Mouse (Mus musculus) limb, embryonic 13.5 days (tissue): ENCODE measurements around the gene Snx30. TPM values are rescaled to one million over a fixed set of nuclear protein-coding genes. Genes with fewer than 3 reads are reported as not detected.
A peak's percentile ranks its signal among the peaks of the same experiment; 100 is the strongest.
"Not testable (repeated sequence)": the region's sequence is repeated elsewhere in the genome, so short reads cannot be mapped to it uniquely, and the experiment has no call there.

Experiments used
- ATAC-seq: fragments of 200-750 bp; cut with Nextera tagmentation; 2 replicates; pipeline ENCODE4 v1.8.0; 2017; ENCODE audit warnings: low read depth, moderate number of reproducible peaks, moderate TSS enrichment; ENCODE audit not compliant: low FRiP score
- H3K27ac ChIP-seq: fragments of 300-500 bp; sonication (generic); 2 replicates; pipeline ENCODE4 v1.5.1; 2015; ENCODE audit warnings: inconsistent platforms, mild to moderate bottlenecking, moderate library complexity
- H3K27me3 ChIP-seq: fragments of 300-500 bp; sonication (generic); 2 replicates; pipeline ENCODE4 v1.6.1; 2015; ENCODE audit warnings: mild to moderate bottlenecking, inconsistent platforms
- H3K36me3 ChIP-seq: fragments of 300-500 bp; sonication (generic); 2 replicates; pipeline ENCODE4 v1.6.1; 2015; ENCODE audit warnings: inconsistent platforms, mild to moderate bottlenecking, moderate library complexity
- H3K4me1 ChIP-seq: fragments of 300-500 bp; sonication (generic); 2 replicates; pipeline ENCODE4 v1.6.1; 2015; ENCODE audit warnings: inconsistent platforms
- H3K4me2 ChIP-seq: fragments of 300-500 bp; sonication (generic); replicated peaks from 2 replicates; pipeline ENCODE4 v1.6.1; 2015; ENCODE audit warnings: inconsistent platforms, mild to moderate bottlenecking, moderate library complexity
- H3K4me3 ChIP-seq: fragments of 300-500 bp; sonication (generic); 2 replicates; pipeline ENCODE4 v1.5.1; 2015; ENCODE audit warnings: moderate library complexity, mild to moderate bottlenecking, inconsistent platforms
- H3K9ac ChIP-seq: fragments of 300-500 bp; sonication (generic); 2 replicates; pipeline ENCODE4 v1.6.1; 2015; ENCODE audit warnings: mild to moderate bottlenecking, inconsistent platforms
- H3K9me3 ChIP-seq: fragments of 300-500 bp; sonication (generic); 2 replicates; pipeline ENCODE4 v1.6.1; 2016; ENCODE audit warnings: inconsistent platforms
- WGBS: fragments of 180-500 bp; shearing (Covaris S2); methylation state at CpG from one replicate; pipeline ENCODE4 v1.1.7; 2015; 5-methylcytosine and 5-hydroxymethylcytosine counted together
- polyA plus RNA-seq: library from polyadenylated mRNA; unstranded; fragments of >200 nt; fragmentation: Nextera tagmentation; extraction: Ambion mirVana; gene quantifications from 2 replicates; pipeline ENCODE4 v1.2.1, GENCODE M21; 2015

Snx30 gene
- polyA plus RNA-seq, 1 experiment from 2014 or later: 11.2 TPM

GRCm38 (mm10) chr4:59777828-59778227 lies 27.8 kb upstream of the Snx30 start:
- H3K27ac ChIP-seq: no peak overlapping the region
- H3K9ac ChIP-seq: no peak overlapping the region
- H3K4me2 ChIP-seq: no peak overlapping the region
- H3K27me3 ChIP-seq: no peaks in the 10 kb centered on the region
- 81% methylated on average over 3 of the region's 3 CpGs for WGBS
- H3K9me3 ChIP-seq: no peaks in the 10 kb centered on the region
- no peak for ATAC-seq
- H3K36me3 ChIP-seq: peaks cover 23% of the 10 kb centered on the region
- no peak overlapping the region for H3K4me3 ChIP-seq
- peaks cover 10% of the 10 kb centered on the region for H3K4me1 ChIP-seq

- no peak overlapping the region for H3K9ac ChIP-seq
- peaks cover 3% of the 10 kb centered on the region; the same call in 1 of the 2 replicates for H3K36me3 ChIP-seq
- no peak overlapping the region for H3K27ac ChIP-seq
- no peaks in the 10 kb centered on the region for H3K9me3 ChIP-seq
- whole genome bisulfite sequencing: 35% methylated on average over 1 of the region's 1 CpGs
- no peak overlapping the region for H3K4me2 ChIP-seq
- ATAC-seq: no peak
- peaks cover 11% of the 10 kb centered on the region for H3K4me1 ChIP-seq
- no peak overlapping the region for H3K4me3 ChIP-seq
- no peaks in the 10 kb centered on the region for H3K27me3 ChIP-seq
Observed at GRCm38 (mm10) chr4:59780568-59780967, 25.1 kb upstream of the Snx30 start.

- Histone ChIP-seq H3K9me3 (no peaks in the 10 kb centered on the region), H3K27ac (peak overlapping the region; percentile 11; the same call in 1 of the 2 replicates)
- no peak; the same call in 1 of the 2 replicates for ATAC-seq
Observed at GRCm38 (mm10) chr4:59782853-59783684, 22.6 kb upstream of the Snx30 start.

GRCm38 (mm10) chr4:59783685-59784279 lies 21.9 kb upstream of the Snx30 start:
- H3K9ac ChIP-seq: peak overlapping the region; percentile 88
- peak overlapping the region; percentile 93 for H3K4me2 ChIP-seq
- no peaks in the 10 kb centered on the region for H3K9me3 ChIP-seq
- 1% methylated on average over 36 of the region's 36 CpGs for WGBS
- peaks cover 3% of the 10 kb centered on the region; the same call in 1 of the 2 replicates for H3K36me3 ChIP-seq
- no peaks in the 10 kb centered on the region for H3K27me3 ChIP-seq
- peak; percentile 96 for ATAC-seq
- H3K4me1 ChIP-seq: peaks cover 11% of the 10 kb centered on the region
- peak overlapping the region; percentile 39; the same call in 1 of the 2 replicates for H3K27ac ChIP-seq
- peak overlapping the region; percentile 64 for H3K4me3 ChIP-seq

More at GRCm38 (mm10) chr4:59782853-59783684, 22.6 kb upstream of the Snx30 start:
- Histone ChIP-seq H3K4me1 (peaks cover 11% of the 10 kb centered on the region), H3K4me3 (peak overlapping the region; percentile 64), H3K4me2 (peak overlapping the region; percentile 93), H3K36me3 (peaks cover 3% of the 10 kb centered on the region; the same call in 1 of the 2 replicates), H3K9ac (peak overlapping the region; percentile 88), H3K27me3 (no peaks in the 10 kb centered on the region)
- WGBS: under 1% methylated on average over 47 of the region's 47 CpGs

- WGBS: 36% methylated on average over 2 of the region's 2 CpGs
- Histone ChIP-seq H3K27me3 (no peaks in the 10 kb centered on the region), H3K27ac (no peak overlapping the region), H3K4me2 (no peak overlapping the region), H3K4me3 (no peak overlapping the region), H3K4me1 (peaks cover 11% of the 10 kb centered on the region), H3K9ac (no peak overlapping the region), H3K36me3 (no peaks in the 10 kb centered on the region), H3K9me3 (no peaks in the 10 kb centered on the region)
- no peak for ATAC-seq
Observed at GRCm38 (mm10) chr4:59785412-59785811, 20.2 kb upstream of the Snx30 start.

GRCm38 (mm10) chr4:59786661-59787060 lies 19.0 kb upstream of the Snx30 start:
- no peak for ATAC-seq
- Histone ChIP-seq H3K36me3 (no peaks in the 10 kb centered on the region), H3K27ac (no peak overlapping the region), H3K27me3 (no peaks in the 10 kb centered on the region), H3K4me1 (peaks cover 8% of the 10 kb centered on the region), H3K9ac (no peak overlapping the region), H3K4me3 (no peak overlapping the region), H3K4me2 (no peak overlapping the region), H3K9me3 (no peaks in the 10 kb centered on the region)
- under 1% methylated on average over 7 of the region's 7 CpGs for WGBS

GRCm38 (mm10) chr4:59787126-59787525 lies 18.5 kb upstream of the Snx30 start:
- Histone ChIP-seq H3K9me3 (no peaks in the 10 kb centered on the region), H3K9ac (no peak overlapping the region), H3K4me2 (no peak overlapping the region), H3K27ac (no peak overlapping the region), H3K4me3 (no peak overlapping the region), H3K36me3 (no peaks in the 10 kb centered on the region), H3K27me3 (no peaks in the 10 kb centered on the region), H3K4me1 (peaks cover 5% of the 10 kb centered on the region; the same call in 1 of the 2 replicates)
- ATAC-seq: no peak
- WGBS: 61% methylated on average over 6 of the region's 6 CpGs

GRCm38 (mm10) chr4:59789015-59789414 lies 16.6 kb upstream of the Snx30 start:
- H3K4me2 ChIP-seq: no peak overlapping the region
- no peaks in the 10 kb centered on the region for H3K27me3 ChIP-seq
- H3K9ac ChIP-seq: no peak overlapping the region
- no peaks in the 10 kb centered on the region for H3K9me3 ChIP-seq
- no peaks in the 10 kb centered on the region for H3K4me1 ChIP-seq
- ATAC-seq: no peak
- no peak overlapping the region for H3K27ac ChIP-seq
- no peaks in the 10 kb centered on the region for H3K36me3 ChIP-seq
- no peak overlapping the region for H3K4me3 ChIP-seq

GRCm38 (mm10) chr4:59793626-59794025 lies 12.0 kb upstream of the Snx30 start:
- H3K36me3 ChIP-seq, H3K4me1 ChIP-seq, H3K4me3 ChIP-seq, H3K4me2 ChIP-seq, H3K27ac ChIP-seq, H3K27me3 ChIP-seq, H3K9me3 ChIP-seq, ATAC-seq, H3K9ac ChIP-seq: not testable (repeated sequence)
- WGBS: 94% methylated on average over 2 of the region's 2 CpGs

GRCm38 (mm10) chr4:59794116-59794515 lies 11.5 kb upstream of the Snx30 start:
- H3K36me3 ChIP-seq: no peaks in the 10 kb centered on the region
- WGBS: 77% methylated on average over 2 of the region's 2 CpGs

GRCm38 (mm10) chr4:59795788-59796455 lies 9.7 kb upstream of the Snx30 start:
- no peak for ATAC-seq
- H3K4me2 ChIP-seq: no peak overlapping the region
- 87% methylated on average over 2 of the region's 2 CpGs for WGBS
- H3K27ac ChIP-seq: no peak overlapping the region
- H3K9me3 ChIP-seq: no peaks in the 10 kb centered on the region
- H3K36me3 ChIP-seq: no peaks in the 10 kb centered on the region
- no peak overlapping the region for H3K4me3 ChIP-seq
- no peak overlapping the region for H3K9ac ChIP-seq
- no peaks in the 10 kb centered on the region for H3K27me3 ChIP-seq
- H3K4me1 ChIP-seq: no peaks in the 10 kb centered on the region

More at GRCm38 (mm10) chr4:59794116-59794515, 11.5 kb upstream of the Snx30 start:
- no peaks in the 10 kb centered on the region for H3K9me3 ChIP-seq
- H3K4me1 ChIP-seq: no peaks in the 10 kb centered on the region
- no peak overlapping the region for H3K4me3 ChIP-seq
- H3K27me3 ChIP-seq: no peaks in the 10 kb centered on the region
- H3K4me2 ChIP-seq: no peak overlapping the region
- no peak overlapping the region for H3K9ac ChIP-seq
- ATAC-seq: no peak
- no peak overlapping the region for H3K27ac ChIP-seq

- H3K36me3 ChIP-seq: no peaks in the 10 kb centered on the region
- H3K4me2 ChIP-seq: no peak overlapping the region
- WGBS: 85% methylated on average over 5 of the region's 5 CpGs
- no peak overlapping the region for H3K4me3 ChIP-seq
- H3K27ac ChIP-seq: no peak overlapping the region
- ATAC-seq: no peak
- H3K27me3 ChIP-seq: no peaks in the 10 kb centered on the region
- H3K9ac ChIP-seq: no peak overlapping the region
- H3K9me3 ChIP-seq: no peaks in the 10 kb centered on the region
- H3K4me1 ChIP-seq: peaks cover 6% of the 10 kb centered on the region; the same call in 1 of the 2 replicates
Observed at GRCm38 (mm10) chr4:59800181-59800580, 5.5 kb upstream of the Snx30 start.
